9 mouse cellular contexts compared by ENCODE assay signal in the genomic region with DNA sequence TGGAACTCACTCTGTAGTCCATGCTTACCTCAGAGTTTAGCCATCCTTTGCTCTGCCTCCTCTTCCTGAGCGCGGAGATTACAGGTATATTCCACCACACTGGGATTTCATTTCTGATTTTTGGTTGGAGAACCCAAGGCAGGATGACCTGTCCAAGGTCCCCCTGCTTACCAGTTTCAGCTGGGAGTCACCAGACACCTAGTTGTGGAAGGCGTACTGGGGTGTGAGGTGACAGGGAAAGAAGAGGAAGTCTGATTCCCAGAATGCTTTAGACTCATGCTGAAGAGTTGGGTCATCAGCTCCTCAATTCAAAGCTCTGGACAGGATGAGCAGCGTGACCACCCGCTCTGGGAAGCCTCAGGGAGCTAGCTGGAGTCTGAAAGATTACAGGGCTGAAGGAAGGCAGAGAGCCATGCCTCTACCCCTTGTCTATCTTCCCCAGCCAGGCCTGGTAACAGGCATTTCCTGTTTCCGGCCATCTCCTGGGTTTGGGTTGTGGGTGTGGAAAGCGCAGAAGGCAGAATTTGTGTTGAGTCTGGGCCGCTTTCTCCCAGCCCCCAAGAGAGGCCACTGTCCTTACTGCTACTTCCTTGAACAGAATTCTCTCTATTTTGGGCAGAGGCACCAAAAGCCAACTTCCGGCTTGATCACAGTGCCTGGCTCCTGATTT. TPM values are rescaled to one million over a fixed set of nuclear protein-coding genes. Genes with fewer than 3 reads are reported as not detected.
DNase-seq lines count a peak whose midpoint lies in the region; ATAC-seq and TF ChIP-seq lines count a peak whose summit lies in the region.
"Had no signal": no experiment of that assay in that cellular context is flagged by ENCODE, and none has a peak within 500 bp of the region (broad histone marks: within the 10 kb centered on the region; RNA-seq: fewer than 3 reads in every experiment).

No protein-coding gene starts in this region.

- DNase-seq in kidney, adult 11 months: no peak
- peak; percentile 24 for DNase-seq in liver, adult 2 months (ENCODE audit: extremely low read depth, low read depth, low spot score)
- no peak for DNase-seq in testis, postnatal 14 days (ENCODE audit: low spot score)
- DNase-seq in cerebellum, postnatal 10 days: no peak
- no peak for DNase-seq in right cerebral cortex, postnatal 14 days

- H3K27ac ChIP-seq in kidney, embryonic 15.5 days: 0 out of 2 replicates have a peak overlapping the region, but pooled peaks have one; percentile 13
- no peak overlapping the region for H3K27ac ChIP-seq in liver, adult 2 months (replicated peaks; ENCODE audit: insufficient read depth, low read depth, low read length)
- H3K27ac ChIP-seq in small intestine, adult 2 months (ENCODE audit: insufficient read depth, low read depth, low read length): peak overlapping the region; percentile 40
- H3K27ac ChIP-seq: midbrain, embryonic 13.5 days had no signal

- no peak overlapping the region for H3K4me3 ChIP-seq in kidney, embryonic 15.5 days (replicated peaks)
- H3K4me3 ChIP-seq in liver, adult 2 months (ENCODE audit: insufficient read depth, low read depth, low read length): no peak overlapping the region
- H3K4me3 ChIP-seq in small intestine, adult 2 months (ENCODE audit: low read depth, low read length): no peak overlapping the region
- H3K4me3 ChIP-seq: midbrain, embryonic 13.5 days had no signal

- no peak overlapping the region for H3K4me2 ChIP-seq in kidney, embryonic 15.5 days
- H3K4me2 ChIP-seq: midbrain, embryonic 13.5 days had no signal

- 85% methylated on average over 9 of the region's 9 CpGs for WGBS in kidney, embryonic 15.5 days
- WGBS in liver, adult 2 months: 78% methylated on average over 9 of the region's 9 CpGs
- 77% methylated on average over 9 of the region's 9 CpGs for WGBS in small intestine, adult 2 months

- H3K36me3 ChIP-seq in kidney, embryonic 15.5 days: no peaks in the 10 kb centered on the region
- no peaks in the 10 kb centered on the region for H3K36me3 ChIP-seq in liver, adult 2 months (ENCODE audit: control insufficient read depth, insufficient read depth, low read length)
- H3K36me3 ChIP-seq in small intestine, adult 2 months (ENCODE audit: control insufficient read depth, insufficient read depth, low read length): no peaks in the 10 kb centered on the region
- H3K36me3 ChIP-seq: midbrain, embryonic 13.5 days had no signal

- H3K4me1 ChIP-seq in kidney, embryonic 15.5 days: no peaks in the 10 kb centered on the region
- H3K4me1 ChIP-seq in liver, adult 2 months (ENCODE audit: control insufficient read depth, insufficient read depth, low read length): no peaks in the 10 kb centered on the region
- H3K4me1 ChIP-seq in small intestine, adult 2 months (ENCODE audit: control insufficient read depth, insufficient read depth, insufficient read length, low read length): no peaks in the 10 kb centered on the region
- H3K4me1 ChIP-seq: midbrain, embryonic 13.5 days had no signal

- H3K27me3 ChIP-seq in kidney, embryonic 15.5 days: no peaks in the 10 kb centered on the region
- no peaks in the 10 kb centered on the region for H3K27me3 ChIP-seq in liver, adult 2 months (ENCODE audit: control insufficient read depth, insufficient read depth, low read length)
- no peaks in the 10 kb centered on the region for H3K27me3 ChIP-seq in small intestine, adult 2 months (ENCODE audit: control insufficient read depth, insufficient read depth, low read length)
- H3K27me3 ChIP-seq: midbrain, embryonic 13.5 days had no signal

- no peak overlapping the region for H3K9ac ChIP-seq in kidney, embryonic 15.5 days
- H3K9ac ChIP-seq in liver, adult 2 months (ENCODE audit: low read depth, low read length): no peak overlapping the region
- H3K9ac ChIP-seq: midbrain, embryonic 13.5 days had no signal

- ATAC-seq in kidney, embryonic 15.5 days (replicated peaks; ENCODE audit: low FRiP score): no peak
- peak; percentile 67 for ATAC-seq in activated CD4-positive, CD25-positive, alpha-beta regulatory T cell, adult 4 months
- ATAC-seq: midbrain, embryonic 13.5 days had no signal

- H3K79me2 ChIP-seq in liver, adult 2 months (ENCODE audit: control insufficient read depth, insufficient read depth, low read length): no peaks in the 10 kb centered on the region

- H3K9me3 ChIP-seq in kidney, embryonic 15.5 days (replicated peaks): no peaks in the 10 kb centered on the region
- H3K9me3 ChIP-seq: midbrain, embryonic 13.5 days had no signal

- TF ChIP-seq POLR2A in liver, adult 2 months (IDR thresholded peaks at IDR 0.05; ENCODE audit: extremely low read depth, insufficient read depth, low read length): no peak
- no peak for TF ChIP-seq POLR2A in small intestine, adult 2 months (IDR thresholded peaks at IDR 0.05; ENCODE audit: low read depth, low read length)

- TF ChIP-seq CTCF in liver, adult 2 months (IDR thresholded peaks at IDR 0.05; ENCODE audit: low read depth, low read length): no peak
- TF ChIP-seq CTCF in small intestine, adult 2 months (IDR thresholded peaks at IDR 0.05; ENCODE audit: extremely low read depth, insufficient read length, insufficient replicate concordance, low read depth, low read length): no peak

RNA-seq across cellular contexts. Expression of gene Vav1, which starts 11.2 kb away (rescaled TPM):
- 1.7 and 1.8 TPM in 2 replicates for polyA plus RNA-seq in kidney, embryonic 15.5 days (2015; fragmentation: Nextera tagmentation; extraction: Ambion mirVana)
- 10 to 100 TPM; 74.1 to 83.7 TPM for polyA plus RNA-seq in activated CD4-positive, CD25-positive, alpha-beta regulatory T cell, adult 4 months (2017; shearing (Covaris generic))
- 2.7 and 2.9 TPM in 2 replicates for total RNA-seq in liver, adult 2 months (2014; rRNA removed)
- 1.3 and 1.9 TPM in 2 replicates for polyA plus RNA-seq in liver, adult 2 months (2012; rRNA removed)
- 3.5 and 6.1 TPM in 2 replicates for polyA plus RNA-seq in small intestine, adult 2 months (2012; rRNA removed)

RNA-seq across cellular contexts. Expression of gene Trip10, which starts 40.9 kb away (rescaled TPM):
- polyA plus RNA-seq in kidney, embryonic 15.5 days (2015; fragmentation: Nextera tagmentation; extraction: Ambion mirVana): 44.5 and 47.5 TPM in 2 replicates
- 1 to 10 TPM; 1.7 to 2.5 TPM for polyA plus RNA-seq in activated CD4-positive, CD25-positive, alpha-beta regulatory T cell, adult 4 months (2017; shearing (Covaris generic))
- 4.6 and 5.1 TPM in 2 replicates for total RNA-seq in liver, adult 2 months (2014; rRNA removed)
- 4.8 and 7.2 TPM in 2 replicates for polyA plus RNA-seq in liver, adult 2 months (2012; rRNA removed)
- polyA plus RNA-seq in small intestine, adult 2 months (2012; rRNA removed): 11.0 and 30.3 TPM in 2 replicates

RNA-seq across cellular contexts. Expression of gene Gpr108, which starts 41.9 kb away (rescaled TPM):
- 35.6 and 39.5 TPM in 2 replicates for polyA plus RNA-seq in kidney, embryonic 15.5 days (2015; fragmentation: Nextera tagmentation; extraction: Ambion mirVana)
- 10 to 100 TPM; 46.4 to 55.8 TPM for polyA plus RNA-seq in activated CD4-positive, CD25-positive, alpha-beta regulatory T cell, adult 4 months (2017; shearing (Covaris generic))
- total RNA-seq in liver, adult 2 months (2014; rRNA removed): 10.7 and 11.7 TPM in 2 replicates
- 19.3 and 23.7 TPM in 2 replicates for polyA plus RNA-seq in liver, adult 2 months (2012; rRNA removed)
- polyA plus RNA-seq in small intestine, adult 2 months (2012; rRNA removed): 25.6 and 46.5 TPM in 2 replicates

Comparison
In these comparisons a context has a peak if more than half of its experiments do, and no peak if none do; other contexts are left out.
1. RNA of gene Vav1, which starts 11.2 kb away (polyA plus RNA-seq): 74.1 to 83.7 TPM in activated CD4-positive, CD25-positive, alpha-beta regulatory T cell, adult 4 months; 3.5 to 6.1 TPM in small intestine, adult 2 months, 1.3 to 1.9 TPM in liver, adult 2 months and 1.7 to 1.8 TPM in kidney, embryonic 15.5 days; every median in the first group is over 10 times any median in the second.